Comparison of ENCODE assay signal across 11 mouse cellular contexts in the genomic region with DNA sequence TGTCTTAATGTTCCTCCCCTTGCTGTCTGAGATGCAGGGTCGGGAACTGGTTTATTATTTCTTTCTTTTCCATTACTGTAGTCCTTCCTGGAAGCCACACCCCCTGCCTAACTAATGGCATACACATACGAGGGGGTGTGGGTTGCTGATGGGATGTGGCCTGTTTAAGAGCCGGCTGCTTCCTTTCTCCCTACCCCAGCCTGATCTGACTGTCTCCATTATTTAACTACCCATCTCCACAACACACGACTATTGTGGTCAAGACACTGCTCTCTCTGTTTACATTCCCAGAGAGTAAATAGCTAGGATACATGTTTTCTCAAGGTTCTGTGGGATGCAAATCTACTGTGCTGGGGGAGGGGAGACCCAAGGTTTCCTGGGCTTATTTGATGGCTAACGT. TPM values are rescaled to one million over a fixed set of nuclear protein-coding genes. Genes with fewer than 3 reads are reported as not detected.
A peak's percentile ranks its signal among the peaks of the same experiment; 100 is the strongest.
DNase-seq lines count a peak whose midpoint lies in the region; ATAC-seq and TF ChIP-seq lines count a peak whose summit lies in the region.
"Had no signal": no experiment of that assay in that cellular context is flagged by ENCODE, and none has a peak within 500 bp of the region (broad histone marks: within the 10 kb centered on the region; RNA-seq: fewer than 3 reads in every experiment).

No protein-coding gene starts in this region.

- H3K9me3 ChIP-seq in heart, embryonic 11.5 days (replicated peaks; ENCODE audit: control insufficient read depth, low read length) = no peaks in the 10 kb centered on the region
- H3K9me3 ChIP-seq in heart, embryonic 12.5 days (replicated peaks) = no peaks in the 10 kb centered on the region
- no peaks in the 10 kb centered on the region for H3K9me3 ChIP-seq in lung, embryonic 16.5 days (ENCODE audit: control insufficient read depth, low read length)
- no peaks in the 10 kb centered on the region for H3K9me3 ChIP-seq in embryonic facial prominence, embryonic 12.5 days
- H3K9me3 ChIP-seq in stomach, embryonic 14.5 days (ENCODE audit: control insufficient read depth, low read depth, low read length) = no peaks in the 10 kb centered on the region
- no peaks in the 10 kb centered on the region for H3K9me3 ChIP-seq in forebrain, embryonic 16.5 days (ENCODE audit: control insufficient read depth, low read length)

- no peak overlapping the region for H3K9ac ChIP-seq in heart, embryonic 11.5 days (ENCODE audit: low read depth, low read length)
- no peak overlapping the region for H3K9ac ChIP-seq in heart, embryonic 12.5 days
- no peak overlapping the region for H3K9ac ChIP-seq in lung, embryonic 16.5 days (ENCODE audit: low read length)
- no peak overlapping the region for H3K9ac ChIP-seq in embryonic facial prominence, embryonic 12.5 days
- H3K9ac ChIP-seq in stomach, embryonic 14.5 days (replicated peaks; ENCODE audit: low read depth, low read length) = no peak overlapping the region
- H3K9ac ChIP-seq in forebrain, embryonic 16.5 days (replicated peaks; ENCODE audit: low read depth, low read length) = no peak overlapping the region
- H3K9ac ChIP-seq: liver, embryonic 14.5 days had no signal

- no peaks in the 10 kb centered on the region for H3K27me3 ChIP-seq in heart, embryonic 11.5 days (ENCODE audit: control insufficient read depth, insufficient read depth, low read length)
- H3K27me3 ChIP-seq in heart, embryonic 12.5 days (replicated peaks) = no peaks in the 10 kb centered on the region
- H3K27me3 ChIP-seq in lung, embryonic 16.5 days (ENCODE audit: control insufficient read depth, insufficient read depth, low read depth, low read length) = no peaks in the 10 kb centered on the region
- H3K27me3 ChIP-seq in embryonic facial prominence, embryonic 12.5 days = no peaks in the 10 kb centered on the region
- no peaks in the 10 kb centered on the region for H3K27me3 ChIP-seq in stomach, embryonic 14.5 days (ENCODE audit: control insufficient read depth, insufficient read depth, low read length)
- H3K27me3 ChIP-seq in forebrain, embryonic 16.5 days (replicated peaks; ENCODE audit: control insufficient read depth, insufficient read depth, low read length) = no peaks in the 10 kb centered on the region

- WGBS in heart, embryonic 11.5 days (ENCODE audit: insufficient replicate concordance) = 23% methylated on average over 5 of the region's 5 CpGs
- WGBS in heart, embryonic 12.5 days = 26% methylated on average over 5 of the region's 5 CpGs
- WGBS in lung, embryonic 16.5 days = 13% methylated on average over 5 of the region's 5 CpGs
- 12% methylated on average over 5 of the region's 5 CpGs for WGBS in lung, adult 2 months
- WGBS in embryonic facial prominence, embryonic 12.5 days = 12% methylated on average over 5 of the region's 5 CpGs
- WGBS in stomach, embryonic 14.5 days = 8% methylated on average over 5 of the region's 5 CpGs
- WGBS in forebrain, embryonic 16.5 days = 39% methylated on average over 5 of the region's 5 CpGs

- TF ChIP-seq CTCF in lung, adult 2 months (IDR thresholded peaks at IDR 0.05; ENCODE audit: insufficient read depth, low read length) = no peak

- no peak for TF ChIP-seq POLR2A in lung, adult 2 months (IDR thresholded peaks at IDR 0.05; ENCODE audit: borderline replicate concordance, extremely low read depth, low read depth, low read length)

- no peak for ATAC-seq in heart, embryonic 11.5 days (replicated peaks; ENCODE audit: insufficient number of reproducible peaks, low FRiP score, low TSS enrichment)
- ATAC-seq in heart, embryonic 12.5 days (ENCODE audit: insufficient number of reproducible peaks, low FRiP score) = no peak
- ATAC-seq in lung, embryonic 16.5 days (ENCODE audit: low read depth) = peak; percentile 70; the same call in 1 of the 2 replicates
- ATAC-seq in embryonic facial prominence, embryonic 12.5 days (ENCODE audit: insufficient number of reproducible peaks, insufficient read depth, low FRiP score, low TSS enrichment) = no peak
- no peak for ATAC-seq in stomach, embryonic 14.5 days (ENCODE audit: insufficient number of reproducible peaks, insufficient read depth, low FRiP score, low read depth)
- no peak for ATAC-seq in forebrain, embryonic 16.5 days
- ATAC-seq: midbrain, embryonic 16.5 days had no signal

- peaks cover 9% of the 10 kb centered on the region for H3K4me1 ChIP-seq in heart, embryonic 11.5 days (ENCODE audit: control insufficient read depth, insufficient read depth, low read length)
- peaks cover 26% of the 10 kb centered on the region for H3K4me1 ChIP-seq in heart, embryonic 12.5 days (replicated peaks)
- peaks cover 5% of the 10 kb centered on the region for H3K4me1 ChIP-seq in lung, embryonic 16.5 days (replicated peaks; ENCODE audit: control insufficient read depth, insufficient read depth, low read length)
- peaks cover 13% of the 10 kb centered on the region for H3K4me1 ChIP-seq in lung, adult 2 months (ENCODE audit: control insufficient read depth, insufficient read depth, low read length)
- H3K4me1 ChIP-seq in embryonic facial prominence, embryonic 12.5 days = peaks cover 37% of the 10 kb centered on the region
- peaks cover 13% of the 10 kb centered on the region for H3K4me1 ChIP-seq in stomach, embryonic 14.5 days (ENCODE audit: control insufficient read depth, insufficient read depth, low read length)
- no peaks in the 10 kb centered on the region for H3K4me1 ChIP-seq in forebrain, embryonic 16.5 days (replicated peaks; ENCODE audit: control insufficient read depth, insufficient read depth, low read length)

- DNase-seq in lung, adult 2 months = no peak
- no peak for DNase-seq in kidney, adult 9 months

- no peaks in the 10 kb centered on the region for H3K36me3 ChIP-seq in heart, embryonic 11.5 days (ENCODE audit: control insufficient read depth, insufficient read depth, low read length)
- H3K36me3 ChIP-seq in heart, embryonic 12.5 days = 0 out of 2 replicates have a peak, but pooled peaks cover under 1% of the 10 kb centered on the region
- no peaks in the 10 kb centered on the region for H3K36me3 ChIP-seq in lung, embryonic 16.5 days (ENCODE audit: control insufficient read depth, insufficient read depth, low read length)
- H3K36me3 ChIP-seq in embryonic facial prominence, embryonic 12.5 days = 0 out of 2 replicates have a peak, but pooled peaks cover 2% of the 10 kb centered on the region
- no peaks in the 10 kb centered on the region for H3K36me3 ChIP-seq in stomach, embryonic 14.5 days (ENCODE audit: control insufficient read depth, insufficient read depth, low read length)
- no peaks in the 10 kb centered on the region for H3K36me3 ChIP-seq in forebrain, embryonic 16.5 days (ENCODE audit: control insufficient read depth, insufficient read depth)

- no peak overlapping the region for H3K4me2 ChIP-seq in heart, embryonic 11.5 days
- H3K4me2 ChIP-seq in heart, embryonic 12.5 days = no peak overlapping the region
- H3K4me2 ChIP-seq in lung, embryonic 16.5 days (ENCODE audit: low read depth, low read length) = no peak overlapping the region
- 0 out of 2 replicates have a peak overlapping the region, but pooled peaks have one; percentile 16 for H3K4me2 ChIP-seq in embryonic facial prominence, embryonic 12.5 days (replicated peaks)
- H3K4me2 ChIP-seq in stomach, embryonic 14.5 days (replicated peaks; ENCODE audit: low read depth, low read length) = 0 out of 2 replicates have a peak overlapping the region, but pooled peaks have one; percentile 8
- H3K4me2 ChIP-seq in forebrain, embryonic 16.5 days (ENCODE audit: low read length) = no peak overlapping the region

- H3K27ac ChIP-seq in heart, embryonic 11.5 days (ENCODE audit: low read depth, low read length) = peak overlapping the region; percentile 22; the same call in 1 of the 2 replicates
- no peak overlapping the region for H3K27ac ChIP-seq in heart, embryonic 12.5 days (ENCODE audit: poor library complexity, severe bottlenecking)
- H3K27ac ChIP-seq in lung, embryonic 16.5 days (ENCODE audit: low read length) = peak overlapping the region; percentile 36; the same call in 1 of the 2 replicates
- H3K27ac ChIP-seq in embryonic facial prominence, embryonic 12.5 days = no peak overlapping the region
- H3K27ac ChIP-seq in stomach, embryonic 14.5 days (ENCODE audit: low read length) = no peak overlapping the region
- no peak overlapping the region for H3K27ac ChIP-seq in forebrain, embryonic 16.5 days (ENCODE audit: low read length)
- H3K27ac ChIP-seq: liver, embryonic 14.5 days had no signal

- H3K4me3 ChIP-seq in heart, embryonic 11.5 days (ENCODE audit: low read depth, low read length) = no peak overlapping the region
- H3K4me3 ChIP-seq in heart, embryonic 12.5 days = no peak overlapping the region
- no peak overlapping the region for H3K4me3 ChIP-seq in lung, embryonic 16.5 days (ENCODE audit: low read length)
- H3K4me3 ChIP-seq in lung, adult 2 months (replicated peaks; ENCODE audit: extremely low read depth, low read depth, low read length) = no peak overlapping the region
- no peak overlapping the region for H3K4me3 ChIP-seq in embryonic facial prominence, embryonic 12.5 days
- H3K4me3 ChIP-seq in stomach, embryonic 14.5 days (ENCODE audit: low read depth, low read length) = no peak overlapping the region
- no peak overlapping the region for H3K4me3 ChIP-seq in forebrain, embryonic 16.5 days (replicated peaks; ENCODE audit: low read length)

RNA-seq across cellular contexts. Expression of gene Wipf1, which starts 7.8 kb away (rescaled TPM):
- polyA plus RNA-seq in heart, embryonic 11.5 days (2014; fragmentation: Nextera tagmentation; extraction: Ambion mirVana) = 6.3 and 7.8 TPM in 2 replicates
- 7.3 and 8.2 TPM in 2 replicates for polyA plus RNA-seq in heart, embryonic 12.5 days (2016; fragmentation: Nextera tagmentation; extraction: Ambion mirVana)
- polyA plus RNA-seq in lung, embryonic 16.5 days (2015; fragmentation: Nextera tagmentation; extraction: Ambion mirVana) = 9.4 and 12.6 TPM in 2 replicates
- 23.1 and 23.8 TPM in 2 replicates for polyA plus RNA-seq in lung, adult 2 months (2012; rRNA removed)
- 14.1 and 14.5 TPM in 2 replicates for polyA plus RNA-seq in embryonic facial prominence, embryonic 12.5 days (2016; fragmentation: Nextera tagmentation; extraction: Ambion mirVana)
- polyA plus RNA-seq in stomach, embryonic 14.5 days (2014; fragmentation: Nextera tagmentation; extraction: Ambion mirVana) = 11.5 and 12.0 TPM in 2 replicates
- 1.8 and 2.3 TPM in 2 replicates for polyA plus RNA-seq in forebrain, embryonic 16.5 days (2015; fragmentation: Nextera tagmentation; extraction: Ambion mirVana)

RNA-seq across cellular contexts. Expression of gene Chrna1, which starts 58.4 kb away (rescaled TPM):
- polyA plus RNA-seq in heart, embryonic 11.5 days (2014; fragmentation: Nextera tagmentation; extraction: Ambion mirVana) = 0.15 and 0.33 TPM in 2 replicates
- 0.06 and 0.14 TPM in 2 replicates for polyA plus RNA-seq in heart, embryonic 12.5 days (2016; fragmentation: Nextera tagmentation; extraction: Ambion mirVana)
- 0.26 and 0.53 TPM in 2 replicates for polyA plus RNA-seq in lung, embryonic 16.5 days (2015; fragmentation: Nextera tagmentation; extraction: Ambion mirVana)
- 0.66 TPM in 1 of 2 replicates, not detected in the other for polyA plus RNA-seq in lung, adult 2 months (2012; rRNA removed)
- polyA plus RNA-seq in embryonic facial prominence, embryonic 12.5 days (2016; fragmentation: Nextera tagmentation; extraction: Ambion mirVana) = 4.0 and 5.4 TPM in 2 replicates
- polyA plus RNA-seq in stomach, embryonic 14.5 days (2014; fragmentation: Nextera tagmentation; extraction: Ambion mirVana) = 0.07 and 0.11 TPM in 2 replicates
- polyA plus RNA-seq in forebrain, embryonic 16.5 days (2015; fragmentation: Nextera tagmentation; extraction: Ambion mirVana) = 0.09 and 0.10 TPM in 2 replicates
- polyA plus RNA-seq: large intestine, adult 2 months had no signal

Comparison
In these comparisons a context has a peak if more than half of its experiments do, and no peak if none do; other contexts are left out.
1. H3K27ac ChIP-seq: peak in heart, embryonic 11.5 days (single experiment) and lung, embryonic 16.5 days (single experiment); none in heart, embryonic 12.5 days (single experiment), embryonic facial prominence, embryonic 12.5 days (single experiment), stomach, embryonic 14.5 days (single experiment) and forebrain, embryonic 16.5 days (single experiment).
2. H3K4me2 ChIP-seq: peak in embryonic facial prominence, embryonic 12.5 days (single experiment) and stomach, embryonic 14.5 days (single experiment); none in heart, embryonic 11.5 days (single experiment), heart, embryonic 12.5 days (single experiment), lung, embryonic 16.5 days (single experiment) and forebrain, embryonic 16.5 days (single experiment).